In genomic region chr2:32395946-32396621, GRCm38 (mm10) we compare ENCODE assay signal across 8 mouse cellular contexts. TPM values are rescaled to one million over a fixed set of nuclear protein-coding genes. Genes with fewer than 3 reads are reported as not detected.
DNase-seq lines count a peak whose midpoint lies in the region; ATAC-seq and TF ChIP-seq lines count a peak whose summit lies in the region.

No protein-coding gene starts in this region.

- peak overlapping the region; percentile 91 for H3K4me3 ChIP-seq in brown adipose tissue, adult 24 weeks (ENCODE audit: insufficient read depth, low read depth, low read length)
- peak overlapping the region; percentile 88 to 92 for H3K4me3 ChIP-seq in heart, embryonic 14.5 days (ENCODE audit: control insufficient read depth in 1 of 2, insufficient read depth in 1 of 2, low read depth in 1 of 2, low read length in 2 of 2)
- H3K4me3 ChIP-seq in liver, embryonic 11.5 days (ENCODE audit: low read depth, low read length): peak overlapping the region; percentile 95
- peak overlapping the region; percentile 83 for H3K4me3 ChIP-seq in myocyte

- H3K4me1 ChIP-seq in brown adipose tissue, adult 24 weeks (ENCODE audit: control insufficient read depth, insufficient read depth, insufficient read length, low read length): peaks cover 10% of the 10 kb centered on the region; the same call in 1 of the 2 replicates
- H3K4me1 ChIP-seq in heart, embryonic 14.5 days (ENCODE audit: control insufficient read depth in 2 of 2, insufficient read depth in 2 of 2, low read length in 2 of 2): peaks cover 11 to 20% of the 10 kb centered on the region in 2 experiments
- peaks cover 18% of the 10 kb centered on the region for H3K4me1 ChIP-seq in liver, embryonic 11.5 days (replicated peaks; ENCODE audit: control insufficient read depth, insufficient read depth, low read length)

- no peaks in the 10 kb centered on the region for H3K27me3 ChIP-seq in heart, embryonic 14.5 days (ENCODE audit: control insufficient read depth, insufficient read depth, low read length)
- no peaks in the 10 kb centered on the region for H3K27me3 ChIP-seq in liver, embryonic 11.5 days (replicated peaks; ENCODE audit: control insufficient read depth, insufficient read depth, low read length)
- H3K27me3 ChIP-seq in myocyte (ENCODE audit: control insufficient read depth, insufficient read depth, insufficient read length): no peaks in the 10 kb centered on the region

- H3K9ac ChIP-seq in heart, embryonic 14.5 days (ENCODE audit: low read length): peak overlapping the region; percentile 84
- H3K9ac ChIP-seq in liver, embryonic 11.5 days (ENCODE audit: low read depth, low read length): peak overlapping the region; percentile 87

- peak overlapping the region; percentile 59 for H3ac ChIP-seq in myocyte (ENCODE audit: control insufficient read depth, insufficient read length)

- H3K9me3 ChIP-seq in heart, embryonic 14.5 days (ENCODE audit: control insufficient read depth, low read length): no peaks in the 10 kb centered on the region
- H3K9me3 ChIP-seq in liver, embryonic 11.5 days (ENCODE audit: control insufficient read depth, low read length): no peaks in the 10 kb centered on the region

- peaks cover 28% of the 10 kb centered on the region for H3K36me3 ChIP-seq in heart, embryonic 14.5 days (ENCODE audit: control insufficient read depth, insufficient read depth, low read length)
- H3K36me3 ChIP-seq in liver, embryonic 11.5 days (ENCODE audit: control insufficient read depth, insufficient read depth, low read length): no peaks in the 10 kb centered on the region; the same call in 1 of the 2 replicates
- no peaks in the 10 kb centered on the region for H3K36me3 ChIP-seq in myocyte (ENCODE audit: control insufficient read depth, insufficient read depth)

- peak overlapping the region; percentile 98 for H3K27ac ChIP-seq in brown adipose tissue, adult 24 weeks (replicated peaks; ENCODE audit: low read depth, low read length)
- H3K27ac ChIP-seq in heart, embryonic 14.5 days (replicated peaks in 1 of 2; ENCODE audit: control insufficient read depth in 1 of 2, insufficient read depth in 1 of 2, low read depth in 2 of 2, low read length in 2 of 2): peak overlapping the region; percentile 89 to 92
- H3K27ac ChIP-seq in liver, embryonic 11.5 days (ENCODE audit: low read depth, low read length): peak overlapping the region; percentile 89

- peaks cover 23% of the 10 kb centered on the region for H3K79me2 ChIP-seq in myocyte (ENCODE audit: control insufficient read depth, insufficient read depth)

- peak; percentile 95 for DNase-seq in kidney, postnatal 10 days
- peak; percentile 85 for DNase-seq in liver, embryonic 11.5 days (ENCODE audit: low spot score)
- DNase-seq in spleen, postnatal 4 days (ENCODE audit: low spot score in 2 of 2): peak; percentile 79 to 89

- under 1% methylated on average over 52 of the region's 59 CpGs for WGBS in heart, embryonic 14.5 days
- WGBS in liver, embryonic 11.5 days: under 1% methylated on average over 59 of the region's 59 CpGs

- ATAC-seq in CD4-positive, CD25-positive, alpha-beta regulatory T cell, adult 4 months: peak; percentile 93
- peak; percentile 66 for ATAC-seq in erythroid progenitor cell, adult 5-6 weeks (replicated peaks; ENCODE audit: low FRiP score, poor library complexity, severe bottlenecking)
- ATAC-seq in heart, embryonic 14.5 days (ENCODE audit: insufficient number of reproducible peaks, insufficient read depth, low FRiP score, low read depth): peak; percentile 91
- ATAC-seq in liver, embryonic 11.5 days (replicated peaks; ENCODE audit: low FRiP score): peak; percentile 91

- TF ChIP-seq POLR2A in myocyte (IDR thresholded peaks at IDR 0.05; ENCODE audit: insufficient read length, low read depth): peak; percentile 81

- H3K4me2 ChIP-seq in heart, embryonic 14.5 days (ENCODE audit: low read length): peak overlapping the region; percentile 93
- peak overlapping the region; percentile 77 for H3K4me2 ChIP-seq in liver, embryonic 11.5 days
- peak overlapping the region; percentile 99 for H3K4me2 ChIP-seq in myocyte (ENCODE audit: low read depth)

TF ChIP-seq in myocyte, 11 proteins besides CTCF, POLR2A, EP300 and RAD21:
- TF ChIP-seq TCF3 (IDR thresholded peaks at IDR 0.05; ENCODE audit: insufficient read length, low read depth): no peak
- no peak for TF ChIP-seq REST (IDR thresholded peaks at IDR 0.05; ENCODE audit: insufficient read depth, insufficient read length)
- TF ChIP-seq E2F4 (IDR thresholded peaks at IDR 0.05; ENCODE audit: insufficient read depth): peak; percentile 38
- no peak for TF ChIP-seq MAX (IDR thresholded peaks at IDR 0.05; ENCODE audit: low read depth)
- no peak for TF ChIP-seq SRF (IDR thresholded peaks at IDR 0.05; ENCODE audit: control insufficient read depth, insufficient read length, low read depth)
- no peak for TF ChIP-seq TCF12 (IDR thresholded peaks at IDR 0.05; ENCODE audit: insufficient read depth, poor library complexity, severe bottlenecking)
- no peak for TF ChIP-seq MYOD1 (IDR thresholded peaks at IDR 0.05; ENCODE audit: control insufficient read depth in 1 of 3, insufficient read length in 2 of 3, low read depth in 2 of 3)
- no peak for TF ChIP-seq CEBPB (IDR thresholded peaks at IDR 0.05; ENCODE audit: insufficient read depth, poor library complexity, severe bottlenecking)
- TF ChIP-seq MYOG (IDR thresholded peaks at IDR 0.05; ENCODE audit: control insufficient read depth in 1 of 3, insufficient read depth in 1 of 3, insufficient read length in 2 of 3, low read depth in 2 of 3): peak in 1 of 3 experiments; percentile 30
- no peak for TF ChIP-seq USF1 (IDR thresholded peaks at IDR 0.05; ENCODE audit: low read depth)
- TF ChIP-seq POLR2AphosphoS2 (IDR thresholded peaks at IDR 0.05; ENCODE audit: insufficient read length, low read depth): peak; percentile 63
TF ChIP-seq in myocyte: peak in this region for 3.

RNA-seq across cellular contexts. Expression of gene Ptges2, which starts 0.4 kb away (rescaled TPM):
- under 1 TPM; 0.34 to 0.50 TPM for polyA plus RNA-seq in CD4-positive, CD25-positive, alpha-beta regulatory T cell, adult 4 months (2017; shearing (Covaris generic))
- 87.7 and 101 TPM in 2 replicates for polyA plus RNA-seq in brown adipose tissue, adult 24 weeks (2012; ENCODE audit: insufficient read depth, insufficient read length, missing spikeins)
- 0.42 and 0.72 TPM in 2 replicates for total RNA-seq in erythroid progenitor cell, adult 5-6 weeks (2015; ENCODE audit: low replicate concordance)
- total RNA-seq in erythroid progenitor cell, adult 5-6 weeks (2017; ENCODE audit: low replicate concordance): 0.51 TPM in 1 of 2 replicates, not detected in the other
- 43.7 and 48.2 TPM in 2 replicates for polyA plus RNA-seq in heart, embryonic 14.5 days (2014; fragmentation: Nextera tagmentation; extraction: Ambion mirVana)
- polyA plus RNA-seq in liver, embryonic 11.5 days (2014; fragmentation: Nextera tagmentation; extraction: Ambion mirVana): 23.0 and 23.6 TPM in 2 replicates
- 50.6 TPM for polyA plus RNA-seq in myocyte (2012; fragmentation: generic; extraction: Trizol)

RNA-seq across cellular contexts. Expression of gene Lcn2, which starts 8.0 kb away (rescaled TPM):
- polyA plus RNA-seq in CD4-positive, CD25-positive, alpha-beta regulatory T cell, adult 4 months (2017; shearing (Covaris generic)): not detected
- 2.7 TPM in 1 of 2 replicates, not detected in the other for polyA plus RNA-seq in brown adipose tissue, adult 24 weeks (2012; ENCODE audit: insufficient read depth, insufficient read length, missing spikeins)
- 1,234 and 1,375 TPM in 2 replicates for total RNA-seq in erythroid progenitor cell, adult 5-6 weeks (2015; ENCODE audit: low replicate concordance)
- 165 and 167 TPM in 2 replicates for total RNA-seq in erythroid progenitor cell, adult 5-6 weeks (2017; ENCODE audit: low replicate concordance)
- polyA plus RNA-seq in heart, embryonic 14.5 days (2014; fragmentation: Nextera tagmentation; extraction: Ambion mirVana): 0.35 and 1.8 TPM in 2 replicates
- 8.0 and 9.9 TPM in 2 replicates for polyA plus RNA-seq in liver, embryonic 11.5 days (2014; fragmentation: Nextera tagmentation; extraction: Ambion mirVana)
- 0.02 TPM for polyA plus RNA-seq in myocyte (2012; fragmentation: generic; extraction: Trizol)

RNA-seq across cellular contexts. Expression of gene 1110008P14Rik, which starts 14.3 kb away (rescaled TPM):
- 10 to 100 TPM; 46.6 to 52.9 TPM for polyA plus RNA-seq in CD4-positive, CD25-positive, alpha-beta regulatory T cell, adult 4 months (2017; shearing (Covaris generic))
- polyA plus RNA-seq in brown adipose tissue, adult 24 weeks (2012; ENCODE audit: insufficient read depth, insufficient read length, missing spikeins): 296 and 402 TPM in 2 replicates
- 5.8 and 7.5 TPM in 2 replicates for total RNA-seq in erythroid progenitor cell, adult 5-6 weeks (2015; ENCODE audit: low replicate concordance)
- total RNA-seq in erythroid progenitor cell, adult 5-6 weeks (2017; ENCODE audit: low replicate concordance): 3.7 and 7.2 TPM in 2 replicates
- polyA plus RNA-seq in heart, embryonic 14.5 days (2014; fragmentation: Nextera tagmentation; extraction: Ambion mirVana): 56.6 and 64.5 TPM in 2 replicates
- polyA plus RNA-seq in liver, embryonic 11.5 days (2014; fragmentation: Nextera tagmentation; extraction: Ambion mirVana): 36.2 and 39.7 TPM in 2 replicates
- 153 TPM for polyA plus RNA-seq in myocyte (2012; fragmentation: generic; extraction: Trizol)

RNA-seq across cellular contexts. Expression of gene Dnm1, which starts 42.9 kb away (rescaled TPM):
- polyA plus RNA-seq in CD4-positive, CD25-positive, alpha-beta regulatory T cell, adult 4 months (2017; shearing (Covaris generic)): not detected
- polyA plus RNA-seq in brown adipose tissue, adult 24 weeks (2012; ENCODE audit: insufficient read depth, insufficient read length, missing spikeins): 2.6 and 7.4 TPM in 2 replicates
- total RNA-seq in erythroid progenitor cell, adult 5-6 weeks (2015; ENCODE audit: low replicate concordance): not detected in 2 replicates
- not detected in 2 replicates for total RNA-seq in erythroid progenitor cell, adult 5-6 weeks (2017; ENCODE audit: low replicate concordance)
- 4.7 and 5.6 TPM in 2 replicates for polyA plus RNA-seq in heart, embryonic 14.5 days (2014; fragmentation: Nextera tagmentation; extraction: Ambion mirVana)
- 9.3 and 10.0 TPM in 2 replicates for polyA plus RNA-seq in liver, embryonic 11.5 days (2014; fragmentation: Nextera tagmentation; extraction: Ambion mirVana)
- polyA plus RNA-seq in myocyte (2012; fragmentation: generic; extraction: Trizol): 44.0 TPM

RNA-seq across cellular contexts. Expression of gene Ciz1, which starts 44.0 kb away (rescaled TPM):
- 100 to 1,000 TPM in 1 of 2 experiments, 10 to 100 TPM in 1; 58.7 to 103 TPM for polyA plus RNA-seq in CD4-positive, CD25-positive, alpha-beta regulatory T cell, adult 4 months (2017; shearing (Covaris generic))
- polyA plus RNA-seq in brown adipose tissue, adult 24 weeks (2012; ENCODE audit: insufficient read depth, insufficient read length, missing spikeins): 18.7 and 22.4 TPM in 2 replicates
- total RNA-seq in erythroid progenitor cell, adult 5-6 weeks (2015; ENCODE audit: low replicate concordance): 65.4 and 90.1 TPM in 2 replicates
- total RNA-seq in erythroid progenitor cell, adult 5-6 weeks (2017; ENCODE audit: low replicate concordance): 77.5 and 131 TPM in 2 replicates
- 28.8 and 31.1 TPM in 2 replicates for polyA plus RNA-seq in heart, embryonic 14.5 days (2014; fragmentation: Nextera tagmentation; extraction: Ambion mirVana)
- 45.5 and 45.8 TPM in 2 replicates for polyA plus RNA-seq in liver, embryonic 11.5 days (2014; fragmentation: Nextera tagmentation; extraction: Ambion mirVana)
- 54.2 TPM for polyA plus RNA-seq in myocyte (2012; fragmentation: generic; extraction: Trizol)

Comparison
In these comparisons a context has a peak if more than half of its experiments do, and no peak if none do; other contexts are left out.
1. Peak in every context shown above with its lines: DNase-seq, ATAC-seq, H3K4me3 ChIP-seq and H3K27ac ChIP-seq.
2. RNA of gene Ptges2, which starts 0.4 kb away (polyA plus RNA-seq): 87.7 to 101 TPM in brown adipose tissue, adult 24 weeks, 50.6 TPM in myocyte (single experiment), 43.7 to 48.2 TPM in heart, embryonic 14.5 days and 23.0 to 23.6 TPM in liver, embryonic 11.5 days; 0.34 to 0.50 TPM in CD4-positive, CD25-positive, alpha-beta regulatory T cell, adult 4 months; every median in the first group is over 10 times any median in the second.